Mouse (Mus musculus) megakaryocyte, embryonic 14.5 days (primary cell): ENCODE measurements around the gene Cyp26b1.

Source experiments
- FLI1 ChIP-seq: IDR thresholded peaks from 2 replicates; pipeline ENCODE4 v1.6.1; 2012; ENCODE audit warnings: low read length, inconsistent platforms, mixed read lengths
- GATA1 ChIP-seq: IDR thresholded peaks from 3 replicates; pipeline ENCODE4 v1.6.1; 2012; ENCODE audit warnings: mixed read lengths, low read length, inconsistent platforms, borderline replicate concordance

DNA sequence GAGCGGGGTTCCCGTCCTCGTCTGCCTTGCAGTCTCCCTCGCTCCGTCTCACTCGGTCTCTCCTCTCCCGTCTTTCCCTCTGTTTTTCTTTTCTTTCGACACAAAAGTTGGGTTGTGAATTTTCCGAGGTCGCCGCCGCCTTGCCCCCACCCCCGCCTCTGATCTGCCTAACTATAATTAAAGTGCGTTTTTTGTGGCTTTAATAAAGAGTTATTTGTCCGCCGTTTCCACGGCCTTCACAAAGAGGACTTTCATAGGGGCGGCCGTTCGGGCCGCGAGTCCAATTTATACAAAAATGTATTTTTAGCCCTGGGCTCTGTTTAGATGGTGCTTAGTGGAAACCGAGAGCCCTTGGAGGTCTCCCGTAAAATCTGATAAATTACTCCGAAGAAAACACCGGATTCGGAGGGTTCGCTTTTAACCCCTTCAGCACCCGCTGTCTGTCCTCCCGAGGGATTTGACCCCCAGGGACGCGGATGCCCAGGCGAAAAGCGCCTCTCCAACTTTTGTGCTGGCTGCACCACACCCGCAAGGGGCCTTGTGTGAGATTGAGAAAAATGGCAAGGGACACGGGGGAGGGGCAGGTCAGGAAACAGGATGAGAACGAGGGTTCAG is 7.9 kb downstream of the Cyp26b1 start:
- no peak for TF ChIP-seq GATA1
- no peak for TF ChIP-seq FLI1
